Mouse (Mus musculus): ENCODE data around the gene Glyat.

Gene Glyat

GRCm38 (mm10) chr19:12685231-12685630 is 52.1 kb downstream of the Glyat start:
- DNase-seq (ENCODE audit: low spot score), result no peak

GRCm38 (mm10) chr19:12695590-12695989 is 62.5 kb downstream of the Glyat start, which contains the start of gene Keg1:
Gene Keg1 (plus strand): TSS chr19:12695786.
- no peak for DNase-seq (ENCODE audit: low spot score)

DNA sequence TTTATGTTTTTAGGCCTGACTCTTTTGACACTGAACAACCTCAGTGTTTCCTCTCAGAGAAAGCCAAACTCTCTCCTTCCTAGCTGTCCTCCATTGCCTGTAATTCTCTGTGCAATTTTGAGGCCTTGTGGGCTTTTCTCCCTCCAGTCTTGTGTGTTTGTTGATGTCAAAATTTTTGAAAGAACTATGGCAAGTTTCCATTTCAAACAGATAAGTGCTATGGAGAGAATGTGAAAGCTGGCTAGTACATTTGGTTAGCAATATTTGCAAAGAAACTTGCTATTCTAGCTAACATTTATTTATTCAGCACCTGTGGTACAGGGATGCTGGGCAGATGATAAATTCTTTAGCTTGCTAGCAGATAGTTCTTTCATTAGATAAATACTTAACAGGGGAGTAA is 63.1 kb downstream of the Glyat start:
- DNase-seq (ENCODE audit: low spot score), result no peak

All from ovary, postnatal 10 days (tissue).